Mouse (Mus musculus): ENCODE measurements around the gene Fah.

DNA sequence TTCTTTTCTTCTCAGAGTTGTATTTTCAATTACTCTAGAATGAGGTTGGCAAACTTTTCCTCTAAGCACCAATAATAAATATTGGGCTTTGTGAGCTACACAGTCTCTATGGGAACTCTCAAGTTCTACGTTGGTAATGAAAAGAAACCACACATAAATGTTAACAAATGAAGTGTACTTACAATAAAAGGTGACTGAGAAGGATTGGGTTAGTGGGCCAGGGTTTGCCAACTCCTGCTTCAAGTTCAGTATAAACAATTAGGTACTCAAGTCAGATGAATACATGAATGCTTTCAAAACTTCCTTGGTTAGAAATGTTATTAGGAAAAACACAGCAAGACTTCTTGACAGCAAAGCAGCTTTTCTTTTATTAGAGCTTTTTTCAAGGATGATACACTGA is 39.7 kb upstream of the Fah start:
- TF ChIP-seq FLI1 (IDR thresholded peaks at IDR 0.05; ENCODE audit: low read length) (no peak), GATA1 (IDR thresholded peaks at IDR 0.05; ENCODE audit: borderline replicate concordance, low read length) (no peak)

All from megakaryocyte, embryonic 14.5 days (primary cell).